Mouse (Mus musculus) heart, postnatal 4 days (tissue): ENCODE data around the gene Cd69. TPM values are rescaled to one million over a fixed set of nuclear protein-coding genes. Genes with fewer than 3 reads are reported as not detected.

Experiments used
- DNase-seq: peaks from one replicate; pipeline ENCODE4 v3.0.0; 2021
- total RNA-seq, 2 experiments: library from RNA; stranded (reverse); gene quantifications; 2 replicates each; pipeline ENCODE4 v1.2.3; 2021

The Cd69 gene
- total RNA-seq, 2 experiments from 2014 or later, result not detected

DNA sequence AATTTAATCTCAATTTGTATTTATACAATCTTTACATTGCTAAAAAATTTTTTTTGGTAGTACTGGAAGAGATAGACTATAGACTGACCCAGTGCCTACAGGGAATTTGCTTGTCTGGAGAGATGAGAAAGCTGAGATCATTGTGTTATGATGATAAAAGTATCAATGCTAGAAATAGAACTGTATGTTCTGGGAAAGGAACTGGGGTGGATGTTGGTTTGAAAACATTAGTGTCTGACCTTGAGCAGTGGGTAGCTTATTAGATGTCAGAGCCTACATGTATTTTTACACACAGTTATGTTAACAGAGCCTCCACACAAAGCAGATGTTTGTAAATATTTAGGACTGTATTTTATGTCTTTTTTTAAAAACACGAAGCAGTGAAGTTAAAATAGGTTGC lies 51.1 kb downstream of the Cd69 start:
- no peak for DNase-seq

DNA sequence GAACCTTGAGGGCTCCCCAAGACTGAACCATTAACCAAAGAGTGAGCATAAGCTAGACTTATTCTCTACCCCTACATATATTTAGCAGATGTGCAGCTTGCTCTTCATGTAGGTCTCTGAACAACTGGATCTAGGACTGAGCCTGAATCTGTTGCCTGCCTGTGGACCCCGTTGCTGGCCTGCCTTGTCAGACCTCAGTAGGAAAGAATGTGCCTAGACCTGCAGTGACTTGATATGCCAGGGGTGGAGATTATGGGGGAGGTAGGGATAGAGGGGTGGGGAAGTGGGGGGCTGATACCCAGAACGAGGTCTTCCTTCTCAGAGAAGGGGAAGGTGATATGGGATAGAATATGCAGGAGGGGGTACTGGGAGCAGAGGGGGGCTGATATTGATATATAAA lies 51.6 kb downstream of the Cd69 start:
- DNase-seq, result no peak

DNA sequence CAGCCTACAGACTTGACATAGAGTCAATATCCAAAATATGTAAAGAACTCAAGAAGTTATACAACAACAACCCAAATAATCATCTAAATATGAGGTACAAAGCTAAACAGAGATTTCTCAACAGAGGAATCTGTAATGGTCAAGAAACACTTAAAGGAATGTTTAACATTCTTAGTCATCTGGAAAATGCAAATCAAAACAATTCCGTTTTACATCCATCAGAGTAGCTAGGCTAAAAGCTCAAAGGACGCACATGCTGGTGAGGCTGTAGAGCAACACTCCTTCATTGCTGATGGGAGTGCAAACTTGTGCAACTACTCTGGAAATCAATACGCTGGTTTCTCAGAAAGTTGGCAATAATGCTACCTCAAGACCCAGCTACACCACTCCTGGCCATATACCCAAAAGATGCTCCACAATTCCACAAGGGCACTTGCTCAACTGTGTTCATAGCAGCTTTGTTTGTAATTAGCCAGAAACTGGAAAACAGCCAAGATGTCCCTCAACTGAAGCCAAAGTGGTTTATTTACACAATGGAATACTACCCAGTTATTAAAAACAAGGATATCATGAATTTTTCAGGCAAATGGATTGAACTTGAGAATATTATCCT lies 52.9 kb downstream of the Cd69 start:
- DNase-seq, result no peak

DNA sequence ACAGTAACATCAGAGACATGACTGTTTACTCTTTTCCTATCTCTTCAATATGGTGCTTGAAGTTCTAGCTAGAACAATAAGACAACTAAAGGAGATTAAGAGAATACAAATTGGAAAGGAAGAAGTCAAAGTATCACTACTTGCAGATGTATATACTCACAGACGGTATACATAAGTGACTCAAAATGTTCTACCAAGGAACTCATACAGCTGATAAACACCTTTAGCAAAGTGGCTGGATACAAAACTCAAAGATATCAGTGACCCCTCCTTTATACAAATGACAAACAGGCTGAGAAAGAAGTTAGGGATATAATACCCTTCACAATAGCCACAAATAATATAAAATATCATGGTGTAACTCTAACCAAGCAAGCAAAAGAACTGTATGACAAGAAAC lies 54.2 kb downstream of the Cd69 start:
- DNase-seq, result no peak

DNA sequence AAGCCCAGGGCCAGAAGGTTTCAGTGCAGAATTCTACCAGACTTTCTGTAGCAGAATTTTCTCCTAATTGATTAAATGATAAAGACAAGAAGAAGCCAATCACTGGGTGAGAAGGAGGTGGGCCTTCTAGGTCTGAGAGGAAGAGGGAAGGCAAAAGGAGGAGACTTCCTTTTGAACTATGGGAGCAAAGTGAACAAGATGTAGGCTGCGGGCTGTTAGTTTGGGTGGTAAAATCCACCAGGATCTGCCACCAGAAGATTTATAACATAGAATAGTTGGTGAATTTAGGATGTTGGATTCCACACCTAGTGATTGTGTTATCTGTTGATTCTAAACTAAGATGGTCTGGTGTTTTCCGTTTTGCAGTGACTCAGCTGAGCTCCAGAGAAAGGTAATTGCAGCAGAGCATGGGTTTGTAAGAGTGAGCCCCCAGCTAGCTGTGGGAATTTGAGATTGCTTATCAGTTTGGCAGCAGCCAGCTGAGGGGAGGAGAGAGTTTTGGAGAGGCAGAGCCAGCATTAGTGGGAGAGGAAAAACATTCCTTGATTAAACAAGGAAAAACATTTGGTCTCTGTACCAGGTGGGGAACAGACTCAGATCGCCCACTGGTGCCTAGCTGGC lies 55.2 kb downstream of the Cd69 start:
- DNase-seq, result no peak

DNA sequence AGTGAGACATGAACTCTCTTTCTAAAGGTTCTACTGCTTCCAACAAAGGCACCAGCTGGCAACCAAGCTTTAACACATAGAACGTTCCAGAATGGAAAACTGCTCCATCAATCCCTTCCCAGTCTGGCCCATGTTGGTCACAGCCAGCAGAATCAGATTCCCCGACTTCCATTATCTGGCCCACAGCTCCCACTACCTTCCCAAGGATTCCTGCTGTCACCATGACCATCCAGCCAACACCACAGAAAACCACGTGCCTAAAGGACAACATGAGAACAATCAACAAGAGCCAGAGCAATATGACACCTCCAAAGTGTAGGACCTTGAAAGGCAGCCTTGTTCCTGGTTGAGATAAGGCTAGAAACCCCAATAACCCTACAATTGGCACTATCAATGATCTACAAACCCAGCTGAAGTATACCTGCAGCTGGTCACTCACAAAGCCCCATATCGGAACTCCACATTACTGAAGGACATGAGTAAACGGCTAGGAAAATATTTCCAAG lies 57.0 kb downstream of the Cd69 start:
- no peak for DNase-seq

Other genes with a start within 250 kb of the Cd69 start
- gene Klrb1f, start 229.5 kb downstream of the Cd69 start, total RNA-seq, result not detected
- gene Clec2e, start 174.5 kb downstream of the Cd69 start, total RNA-seq, result not detected
- gene Clec2d, start 94.8 kb downstream of the Cd69 start, total RNA-seq, result 10 to 100 TPM; 14.5 to 19.7 TPM
- not detected for gene 4922502D21Rik, start 56.4 kb upstream of the Cd69 start, total RNA-seq
- under 1 TPM; 0.26 to 0.45 TPM for gene Clec12a, start 67.3 kb upstream of the Cd69 start, total RNA-seq
- under 1 TPM in 1 of 2 experiments, not detected in 1; 0.18 TPM for gene Clec12b, start 110.4 kb upstream of the Cd69 start, total RNA-seq
- gene Clec1b, start 121.9 kb upstream of the Cd69 start, total RNA-seq, result under 1 TPM; 0.60 to 0.65 TPM
- not detected for gene Clec9a, start 133.4 kb upstream of the Cd69 start, total RNA-seq
- gene Clec1a, start 176.6 kb upstream of the Cd69 start, total RNA-seq, result 10 to 100 TPM; 10.6 to 13.2 TPM
- gene Olr1, start 231.7 kb upstream of the Cd69 start, total RNA-seq, result under 1 TPM; 0.26 to 0.41 TPM
- gene Tmem52b, start 237.1 kb upstream of the Cd69 start, total RNA-seq, result not detected